Mouse (Mus musculus): ENCODE data around the gene Mapk14.
"Not testable (repeated sequence)": the region's sequence is repeated elsewhere in the genome, so short reads cannot be mapped to it uniquely, and the experiment has no call there.

Mapk14 gene

GRCm38 (mm10) chr17:28698245-28698644 lies 7.1 kb downstream of the Mapk14 start:
- no peak for DNase-seq (ENCODE audit: low spot score)

GRCm38 (mm10) chr17:28698672-28699071 lies 7.5 kb downstream of the Mapk14 start:
- DNase-seq (ENCODE audit: low spot score), result no peak

- no peak for DNase-seq (ENCODE audit: low spot score)
Measured at GRCm38 (mm10) chr17:28699789-28700188, 8.7 kb downstream of the Mapk14 start.

- DNase-seq (ENCODE audit: low spot score), result no peak
Measured at GRCm38 (mm10) chr17:28701171-28701570, 10.0 kb downstream of the Mapk14 start.

- no peak for DNase-seq (ENCODE audit: low spot score)
Measured at GRCm38 (mm10) chr17:28701737-28702136, 10.6 kb downstream of the Mapk14 start.

DNA sequence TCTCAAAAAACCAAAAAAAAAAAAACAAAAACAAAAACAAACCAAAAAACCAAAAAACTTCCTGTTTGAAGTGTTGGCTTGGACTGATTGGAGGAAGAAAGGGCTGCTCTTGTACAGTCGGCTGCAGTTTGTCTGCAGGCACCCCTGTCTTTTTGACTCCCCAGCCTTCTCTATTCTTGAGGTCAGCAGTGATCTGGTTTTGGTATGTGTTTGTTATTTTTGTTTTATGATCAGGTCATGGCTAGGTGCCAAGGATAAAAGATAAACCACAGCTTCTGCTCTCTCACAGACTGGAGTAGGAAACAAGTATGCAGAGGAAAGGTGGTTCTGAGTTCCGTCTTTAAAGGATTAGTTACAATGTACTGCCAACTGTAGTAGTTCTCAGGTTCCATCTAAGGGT lies 11.5 kb downstream of the Mapk14 start:
- DNase-seq (ENCODE audit: low spot score), result no peak

- DNase-seq (ENCODE audit: low spot score), result no peak
Measured at GRCm38 (mm10) chr17:28706697-28707096, 15.6 kb downstream of the Mapk14 start.

DNA sequence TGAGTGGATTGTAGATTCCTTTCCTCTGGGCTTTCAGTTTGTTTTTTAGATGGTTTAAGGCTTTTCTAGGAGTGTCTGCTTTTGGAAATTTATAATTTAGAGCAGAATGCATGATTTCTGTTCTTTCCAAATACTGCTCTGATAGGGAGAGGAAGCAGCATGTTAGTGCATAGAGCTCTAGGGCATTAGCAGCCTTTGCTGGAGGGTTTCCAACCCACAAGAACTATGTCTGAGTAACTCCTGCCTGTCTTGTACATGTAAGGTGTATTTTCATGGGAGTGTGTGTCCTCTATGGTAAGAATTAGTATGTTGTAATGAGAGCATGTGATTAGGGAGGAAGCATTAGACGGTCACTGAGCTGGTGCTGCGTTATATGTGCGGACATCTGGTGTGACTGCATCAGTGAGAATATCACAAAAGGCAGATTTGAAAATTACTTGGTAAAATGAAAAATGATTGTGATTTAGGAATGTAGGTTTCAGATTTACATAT lies 16.1 kb downstream of the Mapk14 start:
- no peak for DNase-seq (ENCODE audit: low spot score)

GRCm38 (mm10) chr17:28707816-28708215 lies 16.7 kb downstream of the Mapk14 start:
- no peak for DNase-seq (ENCODE audit: low spot score)

GRCm38 (mm10) chr17:28708989-28709388 lies 17.9 kb downstream of the Mapk14 start:
- no peak for DNase-seq (ENCODE audit: low spot score)

- no peak for DNase-seq (ENCODE audit: low spot score)
Measured at GRCm38 (mm10) chr17:28709552-28710290, 18.6 kb downstream of the Mapk14 start.

DNA sequence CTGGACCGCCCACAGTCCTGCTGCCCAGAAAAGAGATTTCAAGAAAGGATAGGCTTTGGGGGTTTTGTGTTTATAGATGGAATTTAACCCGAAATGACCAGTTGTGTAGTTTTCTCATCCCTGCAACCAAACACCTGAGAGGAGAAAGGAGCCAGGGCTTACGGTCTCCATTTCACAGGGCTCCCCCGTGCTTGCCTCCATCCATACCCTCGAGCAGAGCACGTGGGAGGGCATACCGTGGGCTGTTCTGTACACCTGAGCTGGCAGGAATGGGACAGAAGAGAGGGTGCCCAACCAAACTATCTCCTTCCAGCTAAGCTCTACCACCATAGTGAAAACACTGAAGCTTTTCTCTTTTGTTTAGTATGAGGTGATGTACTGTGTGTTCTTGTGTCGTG lies 19.2 kb downstream of the Mapk14 start:
- no peak for DNase-seq (ENCODE audit: low spot score)

GRCm38 (mm10) chr17:28711237-28711636 lies 20.1 kb downstream of the Mapk14 start:
- no peak for DNase-seq (ENCODE audit: low spot score)

GRCm38 (mm10) chr17:28712305-28712704 lies 21.2 kb downstream of the Mapk14 start:
- no peak for DNase-seq (ENCODE audit: low spot score)

DNA sequence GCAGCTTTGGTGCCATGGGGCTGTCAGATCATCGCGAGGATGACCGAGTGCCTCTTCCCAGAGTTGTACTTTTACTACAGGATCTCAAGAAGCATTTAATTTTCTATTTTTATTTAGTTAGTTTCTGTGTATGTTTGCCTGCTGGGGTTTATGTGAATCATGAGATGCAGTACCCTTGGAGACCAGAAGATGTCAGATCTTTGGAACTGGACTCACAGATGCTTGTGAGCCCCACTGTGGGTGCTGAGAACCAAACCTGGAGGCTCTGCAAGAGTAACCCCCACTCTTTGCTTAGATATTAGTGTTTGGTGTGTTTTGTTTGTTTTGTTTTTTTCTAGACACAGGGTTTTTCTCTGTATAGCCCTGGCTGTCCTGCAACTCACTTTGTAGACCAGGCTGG lies 22.9 kb downstream of the Mapk14 start:
- no peak for DNase-seq (ENCODE audit: low spot score)

- no peak for DNase-seq (ENCODE audit: low spot score)
Measured at GRCm38 (mm10) chr17:28715832-28716548, 24.9 kb downstream of the Mapk14 start.

DNA sequence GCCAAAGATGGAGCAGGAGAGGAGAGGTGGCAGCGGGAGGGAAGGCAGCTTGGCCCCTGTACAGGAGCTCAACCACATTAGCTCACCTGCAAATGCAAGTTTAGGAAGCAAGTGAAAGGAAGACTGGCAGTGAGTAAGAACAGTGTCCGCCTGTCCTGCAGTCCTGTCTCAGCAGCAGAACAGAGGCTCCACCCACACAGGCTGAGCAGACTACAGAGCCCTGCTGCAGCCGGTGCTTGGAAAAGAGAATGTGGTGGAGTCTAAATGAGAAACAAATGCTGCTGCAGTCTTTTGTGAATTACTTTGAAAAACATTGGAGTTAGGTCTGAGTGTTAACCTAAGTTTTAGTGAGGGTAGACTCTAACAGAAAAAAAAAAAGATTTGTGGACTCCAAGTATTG lies 26.4 kb downstream of the Mapk14 start:
- DNase-seq (ENCODE audit: low spot score), result no peak

DNA sequence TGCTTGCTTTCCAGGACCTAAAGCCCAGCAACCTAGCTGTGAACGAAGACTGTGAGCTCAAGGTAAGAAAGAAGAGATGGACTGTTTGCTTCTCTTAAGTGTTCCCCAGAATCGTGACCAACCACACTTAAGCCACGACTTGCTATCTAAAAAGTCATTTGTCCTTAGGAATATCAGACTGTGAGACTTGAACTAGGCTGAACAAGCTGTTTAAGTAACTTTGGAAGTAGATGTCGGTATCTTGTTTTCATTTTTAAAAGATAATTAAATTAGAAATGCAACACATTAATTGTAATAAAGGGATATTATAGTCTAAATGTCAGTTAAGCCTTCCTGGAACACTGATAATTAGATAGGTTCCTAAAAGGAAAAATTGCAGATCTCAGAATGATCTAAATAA lies 34.7 kb downstream of the Mapk14 start, which contains the start of gene AC170998.1:
Gene AC170998.1 (plus strand): TSS at position 301 of the 400 bp plus-strand sequence.
- no peak for DNase-seq (ENCODE audit: low spot score)

- DNase-seq (ENCODE audit: low spot score), result not testable (repeated sequence)
Measured at GRCm38 (mm10) chr17:28727511-28727910, 36.4 kb downstream of the Mapk14 start.

- no peak for DNase-seq (ENCODE audit: low spot score)
Measured at GRCm38 (mm10) chr17:28735317-28736105, 44.4 kb downstream of the Mapk14 start.

GRCm38 (mm10) chr17:28736486-28736885 lies 45.4 kb downstream of the Mapk14 start:
- DNase-seq (ENCODE audit: low spot score), result no peak

- DNase-seq (ENCODE audit: low spot score), result no peak
Measured at GRCm38 (mm10) chr17:28737973-28738372, 46.8 kb downstream of the Mapk14 start.

All from urinary bladder, postnatal 10 days (tissue).